Mouse (Mus musculus) G1E (cell line): ENCODE measurements around the gene Cdca3. TPM values are rescaled to one million over a fixed set of nuclear protein-coding genes. Genes with fewer than 3 reads are reported as not detected.
"Not testable (repeated sequence)": the region's sequence is repeated elsewhere in the genome, so short reads cannot be mapped to it uniquely, and the experiment has no call there.

Experiments
- ATAC-seq: 2 replicates; pipeline ENCODE4 v1.8.0; 2016; ENCODE audit warnings: mild to moderate bottlenecking; ENCODE audit not compliant: insufficient number of reproducible peaks, poor library complexity, low FRiP score, severe bottlenecking; ENCODE audit errors: extremely low read depth
- DNase-seq: peaks from one replicate; pipeline ENCODE4 v3.0.0; 2012; ENCODE audit warnings: low spot score
- H3K27me3 ChIP-seq: 2 replicates; pipeline ENCODE4 v1.6.1; 2012; ENCODE audit warnings: mild to moderate bottlenecking, low read length, inconsistent platforms; ENCODE audit not compliant: insufficient read depth
- H3K36me3 ChIP-seq: replicated peaks from 2 replicates; pipeline ENCODE3; 2012; ENCODE audit warnings: mild to moderate bottlenecking, inconsistent platforms
- H3K4me1 ChIP-seq: 2 replicates; pipeline ENCODE4 v1.6.1; 2012; ENCODE audit warnings: low read depth, low read length, inconsistent platforms, mixed read lengths; ENCODE audit not compliant: insufficient read depth
- H3K4me3 ChIP-seq: 2 replicates; pipeline ENCODE4 v1.5.1; 2012; ENCODE audit warnings: low read depth, mild to moderate bottlenecking, inconsistent platforms, low read length, moderate library complexity, mixed read lengths
- H3K9me3 ChIP-seq: replicated peaks from 2 replicates; pipeline ENCODE4 v1.6.1; 2012; ENCODE audit warnings: inconsistent platforms
- CTCF ChIP-seq: IDR thresholded peaks from 2 replicates; pipeline ENCODE4 v1.5.1; 2012; ENCODE audit warnings: low read depth, low read length, inconsistent platforms, mixed read lengths
- GATA1 ChIP-seq: IDR thresholded peaks from 2 replicates; pipeline ENCODE4 v1.6.1; 2012; ENCODE audit warnings: borderline replicate concordance, low read length, inconsistent platforms, mixed read lengths
- GATA2 ChIP-seq: IDR thresholded peaks from 2 replicates; pipeline ENCODE4 v1.6.1; 2012; ENCODE audit warnings: low read depth, low read length, inconsistent platforms, borderline replicate concordance
- POLR2AphosphoS5 ChIP-seq: IDR thresholded peaks from 2 replicates; pipeline ENCODE4 v1.6.1; 2012; ENCODE audit warnings: low read depth, low read length, inconsistent platforms; ENCODE audit not compliant: insufficient replicate concordance
- TAL1 ChIP-seq: conservative IDR thresholded peaks from 2 replicates; pipeline ENCODE4 v1.6.1; 2012; ENCODE audit warnings: low read depth, low read length, inconsistent platforms, mixed read lengths
- polyA plus RNA-seq: library from polyadenylated mRNA; stranded (reverse); fragments of >175 nt; gene quantifications from 2 replicates; pipeline ENCODE4 v1.2.3, GENCODE M21; 2012
- total RNA-seq, 2 experiments: library from RNA; stranded (forward) in 1 of 2; stranded (reverse) in 1 of 2; fragments of 200-1000 nt in 1 of 2; fragments of >200 nt in 1 of 2; fragmentation: Nextera tagmentation in 1 of 2; gene quantifications; 2 replicates each; pipeline ENCODE4 v1.2.3; 2014 to 2017

Cdca3 gene
- total and polyA plus RNA-seq, 3 experiments: 50.9 to 137 (median 109) TPM

DNA sequence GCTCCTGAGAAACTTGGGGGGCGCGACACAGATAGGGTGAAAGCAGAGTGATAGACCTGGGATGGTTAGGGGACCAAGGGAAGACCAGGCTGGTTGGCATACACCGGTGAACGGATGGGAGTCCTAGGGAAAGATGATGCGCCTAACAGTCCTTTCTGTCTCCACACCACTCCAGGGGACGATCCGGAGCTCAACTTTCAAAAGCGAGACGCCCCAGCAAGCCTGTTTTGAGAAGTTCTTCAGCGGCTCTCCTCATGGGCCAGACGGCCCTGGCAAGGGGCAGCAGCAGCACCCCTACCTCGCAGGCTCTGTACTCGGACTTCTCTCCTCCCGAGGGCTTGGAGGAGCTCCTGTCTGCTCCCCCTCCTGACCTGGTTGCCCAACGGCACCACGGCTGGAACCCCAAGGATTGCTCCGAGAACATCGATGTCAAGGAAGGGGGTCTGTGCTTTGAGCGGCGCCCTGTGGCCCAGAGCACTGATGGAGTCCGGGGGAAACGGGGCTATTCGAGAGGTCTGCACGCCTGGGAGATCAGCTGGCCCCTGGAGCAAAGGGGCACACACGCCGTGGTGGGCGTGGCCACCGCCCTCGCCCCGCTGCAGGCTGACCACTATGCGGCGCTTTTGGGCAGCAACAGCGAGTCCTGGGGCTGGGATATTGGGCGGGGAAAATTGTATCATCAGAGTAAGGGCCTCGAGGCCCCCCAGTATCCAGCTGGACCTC, 20.1 kb upstream of the Cdca3 start:
- peak overlapping the region; percentile 74 for H3K4me3 ChIP-seq
- peaks cover 53% of the 10 kb centered on the region for H3K36me3 ChIP-seq
- no peaks in the 10 kb centered on the region for H3K27me3 ChIP-seq
- DNase-seq (peak; percentile 57), ATAC-seq (0 out of 2 replicates have a peak, but pooled peaks have one; percentile 2)
- TF ChIP-seq GATA2 (no peak), TAL1 (no peak), CTCF (peak; percentile 36; the same call in 1 of the 2 replicates), POLR2AphosphoS5 (peak; percentile 38; the same call in 1 of the 2 replicates), GATA1 (no peak)
- H3K4me1 ChIP-seq: peaks cover 83% of the 10 kb centered on the region
- no peaks in the 10 kb centered on the region for H3K9me3 ChIP-seq

DNA sequence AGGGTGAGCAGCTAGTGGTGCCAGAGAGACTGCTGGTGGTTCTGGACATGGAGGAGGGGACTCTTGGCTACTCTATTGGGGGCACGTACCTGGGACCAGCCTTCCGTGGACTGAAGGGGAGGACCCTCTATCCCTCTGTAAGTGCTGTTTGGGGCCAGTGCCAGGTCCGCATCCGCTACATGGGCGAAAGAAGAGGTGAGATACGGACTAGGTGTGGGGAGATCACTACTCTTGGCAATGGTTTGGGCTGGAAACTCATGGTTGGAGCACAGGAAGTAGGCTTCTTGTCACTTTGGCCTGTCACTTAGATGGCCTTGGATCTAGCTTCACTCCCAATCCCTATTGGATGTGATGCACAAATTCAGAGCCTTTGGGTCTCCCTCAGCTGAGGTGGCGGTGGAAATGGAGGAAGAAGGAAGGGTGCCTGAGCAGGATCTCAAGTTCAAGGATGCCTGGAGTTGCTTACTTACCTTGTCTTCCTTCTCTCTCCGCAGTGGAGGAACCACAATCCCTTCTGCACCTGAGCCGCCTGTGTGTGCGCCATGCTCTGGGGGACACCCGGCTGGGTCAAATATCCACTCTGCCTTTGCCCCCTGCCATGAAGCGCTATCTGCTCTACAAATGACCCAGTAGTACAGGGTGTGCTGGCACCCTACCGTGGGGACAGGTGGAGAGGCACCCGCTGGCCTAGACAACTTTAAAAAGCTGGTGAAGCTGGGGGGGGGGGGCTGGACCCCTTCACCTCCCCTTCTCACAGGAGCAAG, 19.4 kb upstream of the Cdca3 start:
- Histone ChIP-seq H3K4me1 (peaks cover 84% of the 10 kb centered on the region), H3K4me3 (peak overlapping the region; percentile 74), H3K9me3 (no peaks in the 10 kb centered on the region), H3K36me3 (peaks cover 60% of the 10 kb centered on the region), H3K27me3 (no peaks in the 10 kb centered on the region)
- TF ChIP-seq GATA1: no peak
- TF ChIP-seq CTCF: no peak
- no peak for TF ChIP-seq TAL1
- peak; percentile 91; the same call in 1 of the 2 replicates for TF ChIP-seq POLR2AphosphoS5
- TF ChIP-seq GATA2: no peak
- DNase-seq (no peak), ATAC-seq (no peak)

DNA sequence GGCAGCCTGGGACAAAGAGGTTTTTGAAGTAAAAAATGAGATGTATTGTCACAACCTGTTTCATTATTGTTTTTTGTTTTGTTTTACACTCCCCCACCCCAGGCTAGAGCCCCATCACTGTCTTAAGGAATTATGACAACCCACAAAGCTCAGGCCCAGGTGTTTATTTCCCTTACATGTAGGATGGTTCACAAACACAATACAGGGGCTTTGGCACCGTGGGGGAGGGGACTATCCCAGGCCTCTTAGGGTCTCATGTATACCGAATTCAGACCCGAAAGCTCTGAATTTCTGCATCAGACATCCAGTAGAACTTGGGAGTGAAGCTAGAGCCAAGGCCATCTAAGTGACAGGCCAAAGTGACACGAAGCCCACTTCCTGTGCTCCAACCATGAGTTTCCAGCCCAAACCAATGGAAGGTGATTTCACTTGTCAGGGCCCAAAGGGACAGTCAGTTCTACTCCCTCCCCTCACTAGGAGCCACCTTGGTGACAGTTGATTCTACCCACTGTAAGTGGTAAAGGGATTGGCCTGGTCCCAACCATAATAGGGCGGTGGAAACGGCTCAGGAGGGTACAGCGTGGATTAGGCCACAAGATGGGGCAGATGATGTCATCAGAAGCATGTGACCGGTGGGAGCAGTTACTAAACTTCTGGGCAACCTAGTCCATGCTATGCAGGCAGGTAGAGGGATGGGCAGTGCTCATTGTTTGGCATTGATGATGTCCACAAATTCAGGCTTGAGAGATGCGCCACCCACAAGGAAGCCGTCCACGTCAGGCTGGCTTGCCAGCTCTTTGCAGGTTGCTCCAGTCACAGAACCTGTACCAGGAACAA, 18.6 kb upstream of the Cdca3 start:
- Histone ChIP-seq H3K4me1 (peaks cover 83% of the 10 kb centered on the region), H3K36me3 (peaks cover 69% of the 10 kb centered on the region), H3K4me3 (peak overlapping the region; percentile 78; the same call in 1 of the 2 replicates)
- ATAC-seq, DNase-seq, H3K9me3 ChIP-seq, H3K27me3 ChIP-seq: not testable (repeated sequence)

DNA sequence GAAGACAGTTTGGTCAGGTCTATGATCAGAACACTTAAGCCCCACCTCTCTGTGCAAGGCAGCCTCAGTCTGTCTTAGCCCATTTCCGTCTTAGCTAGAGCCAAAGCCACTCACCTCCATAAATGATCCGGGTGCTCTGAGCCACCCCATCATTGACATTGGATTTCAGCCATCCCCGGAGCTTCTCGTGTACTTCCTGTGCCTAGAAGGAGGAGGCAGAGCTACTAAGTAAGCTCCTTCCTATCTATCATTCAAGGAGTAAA, 18.0 kb upstream of the Cdca3 start:
- Histone ChIP-seq H3K36me3 (peaks cover 74% of the 10 kb centered on the region), H3K27me3 (no peaks in the 10 kb centered on the region), H3K4me3 (peak overlapping the region; percentile 78; the same call in 1 of the 2 replicates), H3K9me3 (no peaks in the 10 kb centered on the region), H3K4me1 (peaks cover 77% of the 10 kb centered on the region)
- TF ChIP-seq POLR2AphosphoS5 (no peak), GATA1 (no peak), CTCF (no peak), TAL1 (no peak), GATA2 (no peak)
- DNase-seq (no peak), ATAC-seq (no peak)

DNA sequence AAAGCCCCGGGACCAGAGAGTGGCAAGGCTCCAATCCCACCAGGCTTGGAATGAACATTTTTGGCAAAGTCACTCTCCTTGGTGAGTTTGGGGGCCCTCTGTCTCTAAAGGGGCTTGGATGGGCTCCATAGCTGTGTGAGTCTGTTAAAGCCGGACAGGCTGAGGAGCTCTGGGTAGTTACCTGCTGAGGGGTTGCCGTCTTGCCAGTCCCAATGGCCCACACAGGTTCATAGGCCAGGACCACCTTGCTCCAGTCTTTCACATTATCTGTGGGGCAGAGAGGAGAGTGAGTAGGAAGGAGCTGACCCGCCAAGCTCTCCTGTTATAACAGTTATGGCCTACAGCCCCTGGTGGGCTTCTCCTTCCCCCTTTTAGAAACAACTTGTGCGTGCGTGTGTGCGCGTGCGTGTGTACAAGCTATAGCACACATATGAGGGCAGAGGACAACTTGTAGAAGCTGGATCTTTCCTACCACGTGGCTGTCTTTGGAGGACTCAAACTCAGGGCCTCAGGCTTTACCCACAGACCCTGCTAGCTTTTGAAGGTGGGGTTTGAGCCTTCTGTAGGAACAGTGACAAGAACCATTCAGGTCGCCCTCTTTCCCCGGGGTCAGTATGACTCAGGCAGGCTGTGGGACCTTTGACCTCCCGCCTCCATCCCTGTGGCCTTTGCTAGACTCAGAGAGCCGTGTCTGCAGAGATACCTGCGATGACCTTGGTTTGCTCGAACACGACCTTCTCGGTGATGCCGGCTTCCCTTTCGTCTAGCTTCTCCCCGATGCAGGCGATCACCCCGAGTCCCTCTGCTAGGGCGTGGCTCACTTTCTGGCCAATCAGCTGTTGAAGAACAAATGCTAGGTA, 17.4 kb upstream of the Cdca3 start:
- DNase-seq (no peak), ATAC-seq (no peak)
- H3K4me3 ChIP-seq: peak overlapping the region; percentile 78
- peaks cover 71% of the 10 kb centered on the region for H3K4me1 ChIP-seq
- no peaks in the 10 kb centered on the region for H3K9me3 ChIP-seq
- TF ChIP-seq POLR2AphosphoS5: 0 out of 2 replicates have a peak, but pooled peaks have one; percentile 23
- no peak for TF ChIP-seq GATA1
- peaks cover 80% of the 10 kb centered on the region for H3K36me3 ChIP-seq
- no peaks in the 10 kb centered on the region for H3K27me3 ChIP-seq
